Mouse (Mus musculus) embryonic facial prominence, embryonic 12.5 days (tissue): ENCODE measurements around the gene Tmem176a. TPM values are rescaled to one million over a fixed set of nuclear protein-coding genes. Genes with fewer than 3 reads are reported as not detected.

Experiments used
- ATAC-seq: fragments of 200-750 bp; cut with Nextera tagmentation; 2 replicates; pipeline ENCODE4 v1.8.0; 2017; ENCODE audit not compliant: insufficient number of reproducible peaks, insufficient read depth, low FRiP score, low TSS enrichment
- H3K27ac ChIP-seq: fragments of 300-500 bp; sonication (generic); 2 replicates; pipeline ENCODE4 v1.5.1; 2016; ENCODE audit warnings: mild to moderate bottlenecking
- H3K27me3 ChIP-seq: fragments of 300-500 bp; sonication (generic); 2 replicates; pipeline ENCODE4 v1.6.1; 2016; ENCODE audit warnings: mild to moderate bottlenecking, moderate library complexity
- H3K36me3 ChIP-seq: fragments of 300-500 bp; sonication (generic); 2 replicates; pipeline ENCODE4 v1.6.1; 2016; ENCODE audit warnings: mild to moderate bottlenecking
- H3K4me1 ChIP-seq: fragments of 300-500 bp; sonication (generic); 2 replicates; pipeline ENCODE4 v1.6.1; 2016
- H3K4me2 ChIP-seq: fragments of 300-500 bp; sonication (generic); replicated peaks from 2 replicates; pipeline ENCODE4 v1.6.1; 2016; ENCODE audit warnings: mild to moderate bottlenecking, moderate library complexity
- H3K4me3 ChIP-seq: fragments of 300-500 bp; sonication (generic); 2 replicates; pipeline ENCODE4 v1.5.1; 2016; ENCODE audit warnings: mild to moderate bottlenecking
- H3K9ac ChIP-seq: fragments of 300-500 bp; sonication (generic); 2 replicates; pipeline ENCODE4 v1.6.1; 2016; ENCODE audit warnings: mild to moderate bottlenecking, moderate library complexity
- H3K9me3 ChIP-seq: fragments of 300-500 bp; sonication (generic); 2 replicates; pipeline ENCODE4 v1.6.1; 2016; ENCODE audit warnings: mild to moderate bottlenecking, moderate library complexity
- WGBS: fragments of 180-500 bp; shearing (Covaris S2); methylation state at CpG from one replicate; pipeline ENCODE4 v1.1.7; 2016; 5-methylcytosine and 5-hydroxymethylcytosine counted together
- polyA plus RNA-seq: library from polyadenylated mRNA; unstranded; fragments of >200 nt; fragmentation: Nextera tagmentation; extraction: Ambion mirVana; gene quantifications from 2 replicates; pipeline ENCODE4 v1.2.1, GENCODE M21; 2016

Gene Tmem176a
- polyA plus RNA-seq, 1 experiment from 2014 or later: 44.0 TPM

DNA sequence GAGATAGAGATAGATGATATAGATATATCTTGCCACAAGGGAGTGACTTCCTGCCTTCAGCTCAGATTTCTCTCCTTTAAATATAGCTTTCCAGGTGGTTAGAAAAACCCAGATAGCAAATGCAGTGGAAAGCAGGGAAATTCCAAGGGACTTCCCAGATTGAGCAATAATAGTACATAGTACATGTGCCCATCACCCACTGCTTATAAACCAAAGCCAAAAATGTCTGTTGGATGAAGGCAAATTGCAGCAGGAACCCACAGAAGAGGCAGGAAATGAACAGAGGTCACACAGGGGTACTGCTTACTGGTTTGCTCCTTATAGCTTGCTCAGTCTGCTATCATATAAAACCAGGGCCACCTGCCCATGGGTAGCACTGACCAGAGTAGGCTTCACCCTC is 11.1 kb upstream of the Tmem176a start:
- H3K4me2 ChIP-seq: no peak overlapping the region
- H3K4me1 ChIP-seq: no peaks in the 10 kb centered on the region
- no peak overlapping the region for H3K4me3 ChIP-seq
- H3K27me3 ChIP-seq: no peaks in the 10 kb centered on the region
- peaks cover 23% of the 10 kb centered on the region for H3K36me3 ChIP-seq
- H3K9me3 ChIP-seq: no peaks in the 10 kb centered on the region
- H3K9ac ChIP-seq: no peak overlapping the region
- no peak for ATAC-seq
- no peak overlapping the region for H3K27ac ChIP-seq

- WGBS: 71% methylated on average over 1 of the region's 1 CpGs
- no peak overlapping the region for H3K4me2 ChIP-seq
- no peaks in the 10 kb centered on the region for H3K4me1 ChIP-seq
- H3K36me3 ChIP-seq: peaks cover 29% of the 10 kb centered on the region
- ATAC-seq: no peak
- H3K27me3 ChIP-seq: no peaks in the 10 kb centered on the region
- H3K27ac ChIP-seq: no peak overlapping the region
- no peak overlapping the region for H3K9ac ChIP-seq
- no peak overlapping the region for H3K4me3 ChIP-seq
- no peaks in the 10 kb centered on the region for H3K9me3 ChIP-seq
Measured at GRCm38 (mm10) chr6:48830241-48830640, 10.5 kb upstream of the Tmem176a start.

DNA sequence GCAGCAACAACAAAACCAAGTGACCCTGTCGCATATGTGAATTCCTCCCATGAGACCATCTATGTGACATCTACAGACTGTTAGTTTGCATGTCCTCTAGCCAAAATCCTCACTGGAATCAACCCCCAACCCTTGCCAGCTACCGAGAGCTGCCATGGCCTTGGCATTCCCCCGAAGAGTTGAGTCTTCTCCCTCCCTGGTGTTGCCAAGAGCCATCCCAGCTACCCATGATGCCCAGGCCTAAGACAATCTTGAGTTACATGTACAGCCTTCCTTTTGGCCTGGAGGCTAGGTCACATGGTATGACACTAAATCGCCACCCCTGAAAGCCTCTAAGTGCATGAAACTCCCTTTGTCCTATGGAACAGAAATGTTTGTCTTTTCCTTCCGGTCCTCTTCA is 9.6 kb upstream of the Tmem176a start:
- H3K9me3 ChIP-seq: no peaks in the 10 kb centered on the region
- no peak overlapping the region for H3K4me2 ChIP-seq
- H3K36me3 ChIP-seq: peaks cover 38% of the 10 kb centered on the region
- no peaks in the 10 kb centered on the region for H3K27me3 ChIP-seq
- 82% methylated on average over 5 of the region's 5 CpGs for WGBS
- no peak overlapping the region for H3K27ac ChIP-seq
- H3K9ac ChIP-seq: no peak overlapping the region
- no peaks in the 10 kb centered on the region for H3K4me1 ChIP-seq
- ATAC-seq: no peak
- no peak overlapping the region for H3K4me3 ChIP-seq

DNA sequence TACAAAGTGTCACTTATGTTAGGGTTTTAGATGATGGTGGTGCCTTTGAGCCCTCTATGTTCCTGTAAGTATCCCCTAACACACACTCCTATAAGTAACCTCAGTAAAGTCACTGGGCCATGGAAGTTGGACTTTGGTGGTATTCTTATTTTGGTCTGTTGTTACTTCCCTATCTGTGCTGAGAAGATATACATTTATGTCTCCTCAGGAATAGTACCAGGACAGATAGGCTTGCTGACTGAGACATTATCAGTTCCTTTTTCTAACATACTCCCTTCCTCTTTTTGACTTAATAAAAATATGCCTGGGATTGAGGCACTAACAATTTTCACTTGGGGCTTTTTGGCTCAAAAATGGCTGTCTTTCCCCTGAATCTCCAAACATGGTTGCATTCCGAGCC is 8.3 kb upstream of the Tmem176a start:
- Histone ChIP-seq H3K4me1 (no peaks in the 10 kb centered on the region), H3K9me3 (no peaks in the 10 kb centered on the region), H3K27me3 (no peaks in the 10 kb centered on the region), H3K9ac (no peak overlapping the region), H3K4me3 (no peak overlapping the region), H3K4me2 (no peak overlapping the region), H3K36me3 (peaks cover 49% of the 10 kb centered on the region), H3K27ac (no peak overlapping the region)
- WGBS: 88% methylated on average over 1 of the region's 1 CpGs
- ATAC-seq: no peak

DNA sequence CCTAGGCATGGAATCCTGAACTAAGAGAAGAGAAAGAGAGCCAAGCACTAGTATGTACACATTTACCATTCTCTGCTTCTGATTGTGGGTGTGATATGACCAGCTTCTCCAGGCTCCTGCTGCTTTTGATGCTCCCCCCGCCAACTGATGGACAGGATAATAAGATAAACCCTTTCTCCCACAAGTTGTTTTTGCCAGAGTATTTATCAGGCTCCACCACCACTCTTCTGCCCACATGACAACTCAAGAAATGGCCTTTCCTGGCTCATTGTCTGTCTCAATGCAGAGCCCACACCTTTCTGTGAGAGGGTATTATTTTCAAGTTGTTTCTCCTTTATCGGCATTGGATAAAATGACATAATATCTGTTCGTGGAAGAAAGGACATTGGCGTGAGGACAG is 7.2 kb upstream of the Tmem176a start:
- Histone ChIP-seq H3K9ac (no peak overlapping the region), H3K36me3 (peaks cover 55% of the 10 kb centered on the region), H3K9me3 (no peaks in the 10 kb centered on the region), H3K27ac (no peak overlapping the region), H3K4me3 (no peak overlapping the region), H3K27me3 (no peaks in the 10 kb centered on the region), H3K4me1 (no peaks in the 10 kb centered on the region), H3K4me2 (no peak overlapping the region)
- ATAC-seq: no peak
- 96% methylated on average over 4 of the region's 4 CpGs for WGBS

DNA sequence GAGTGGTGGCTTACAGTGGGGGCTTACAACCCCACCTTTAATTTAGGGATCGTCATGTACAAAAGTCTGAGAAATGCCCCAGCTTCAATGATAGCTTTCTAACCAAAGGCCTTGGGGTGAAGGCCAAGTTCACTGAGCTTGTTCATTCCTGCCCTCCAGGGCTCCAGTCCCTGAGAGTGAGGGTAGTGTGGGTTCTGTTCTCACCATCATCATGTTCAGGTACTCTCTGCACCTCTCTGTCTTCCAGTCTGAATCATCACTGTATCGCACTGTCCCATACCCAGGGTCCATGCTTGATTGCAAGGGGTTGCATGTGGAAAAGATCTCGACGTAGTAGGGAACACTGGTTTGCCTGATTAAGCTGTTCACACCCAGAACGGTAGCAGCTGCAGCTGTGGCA is 5.5 kb upstream of the Tmem176a start:
- 83% methylated on average over 5 of the region's 5 CpGs for WGBS
- H3K9me3 ChIP-seq: no peaks in the 10 kb centered on the region
- no peak overlapping the region for H3K27ac ChIP-seq
- no peaks in the 10 kb centered on the region for H3K27me3 ChIP-seq
- H3K9ac ChIP-seq: no peak overlapping the region
- no peak overlapping the region for H3K4me2 ChIP-seq
- H3K4me3 ChIP-seq: no peak overlapping the region
- H3K4me1 ChIP-seq: peaks cover 13% of the 10 kb centered on the region; the same call in 1 of the 2 replicates
- H3K36me3 ChIP-seq: peaks cover 55% of the 10 kb centered on the region
- ATAC-seq: no peak

DNA sequence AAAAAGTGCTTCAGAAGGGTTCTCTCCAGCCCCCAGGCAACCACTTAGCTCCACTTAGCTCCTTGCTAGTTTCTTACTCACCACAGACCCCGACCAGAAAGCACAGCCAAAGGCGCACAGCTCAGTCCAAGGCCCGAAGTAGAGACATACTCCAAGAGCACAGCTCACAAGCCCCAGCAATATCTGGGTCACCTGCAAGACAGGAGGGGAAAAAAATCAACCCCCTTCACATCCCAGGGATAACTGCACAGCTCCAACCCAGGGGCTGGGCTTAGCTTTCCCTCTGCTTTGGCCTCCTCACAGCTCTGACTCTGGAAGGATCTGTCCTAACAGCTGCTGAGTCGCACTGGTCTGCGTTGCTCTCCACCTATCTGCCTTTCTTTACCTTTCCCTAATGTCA is 4.6 kb upstream of the Tmem176a start:
- Histone ChIP-seq H3K4me2 (no peak overlapping the region), H3K4me3 (no peak overlapping the region), H3K27ac (no peak overlapping the region), H3K9me3 (no peaks in the 10 kb centered on the region), H3K4me1 (peaks cover 19% of the 10 kb centered on the region), H3K27me3 (no peaks in the 10 kb centered on the region), H3K36me3 (peaks cover 55% of the 10 kb centered on the region), H3K9ac (no peak overlapping the region)
- WGBS: 82% methylated on average over 5 of the region's 5 CpGs
- ATAC-seq: no peak

- no peaks in the 10 kb centered on the region for H3K27me3 ChIP-seq
- no peaks in the 10 kb centered on the region for H3K9me3 ChIP-seq
- 80% methylated on average over 7 of the region's 7 CpGs for WGBS
- H3K36me3 ChIP-seq: peaks cover 53% of the 10 kb centered on the region
- ATAC-seq: no peak
- no peak overlapping the region for H3K4me2 ChIP-seq
- no peak overlapping the region for H3K27ac ChIP-seq
- H3K4me1 ChIP-seq: peaks cover 31% of the 10 kb centered on the region
- H3K9ac ChIP-seq: no peak overlapping the region
- no peak overlapping the region for H3K4me3 ChIP-seq
Measured at GRCm38 (mm10) chr6:48837516-48837915, 3.2 kb upstream of the Tmem176a start.

- H3K4me1 ChIP-seq: peaks cover 31% of the 10 kb centered on the region
- H3K27me3 ChIP-seq: no peaks in the 10 kb centered on the region
- H3K9ac ChIP-seq: no peak overlapping the region
- no peaks in the 10 kb centered on the region for H3K9me3 ChIP-seq
- H3K36me3 ChIP-seq: peaks cover 50% of the 10 kb centered on the region
- H3K27ac ChIP-seq: no peak overlapping the region
- peak overlapping the region; percentile 66; the same call in 1 of the 2 replicates for H3K4me2 ChIP-seq
- H3K4me3 ChIP-seq: 0 out of 2 replicates have a peak overlapping the region, but pooled peaks have one; percentile 3
- 79% methylated on average over 6 of the region's 6 CpGs for WGBS
- ATAC-seq: no peak
Measured at GRCm38 (mm10) chr6:48838321-48839080, 2.2 kb upstream of the Tmem176a start.

GRCm38 (mm10) chr6:48840973-48841625 is 380 bp downstream of the Tmem176a start, which contains the start of gene Tmem176b:
Gene Tmem176b, minus strand, starts transcription at chr6:48841496.
- 11% methylated on average over 6 of the region's 6 CpGs for WGBS
- peak within 1 kb of the TSS; percentile 60 for H3K9ac ChIP-seq
- H3K36me3 ChIP-seq: peaks cover 40% of the 10 kb centered on the region
- peaks cover 31% of the 10 kb centered on the region for H3K4me1 ChIP-seq
- peak within 1 kb of the TSS; percentile 44 for H3K4me3 ChIP-seq
- H3K27me3 ChIP-seq: no peaks in the 10 kb centered on the region
- ATAC-seq: peak; percentile 90
- H3K27ac ChIP-seq: peak within 1 kb of the TSS; percentile 91
- H3K9me3 ChIP-seq: no peaks in the 10 kb centered on the region
- peak within 1 kb of the TSS; percentile 66 for H3K4me2 ChIP-seq

DNA sequence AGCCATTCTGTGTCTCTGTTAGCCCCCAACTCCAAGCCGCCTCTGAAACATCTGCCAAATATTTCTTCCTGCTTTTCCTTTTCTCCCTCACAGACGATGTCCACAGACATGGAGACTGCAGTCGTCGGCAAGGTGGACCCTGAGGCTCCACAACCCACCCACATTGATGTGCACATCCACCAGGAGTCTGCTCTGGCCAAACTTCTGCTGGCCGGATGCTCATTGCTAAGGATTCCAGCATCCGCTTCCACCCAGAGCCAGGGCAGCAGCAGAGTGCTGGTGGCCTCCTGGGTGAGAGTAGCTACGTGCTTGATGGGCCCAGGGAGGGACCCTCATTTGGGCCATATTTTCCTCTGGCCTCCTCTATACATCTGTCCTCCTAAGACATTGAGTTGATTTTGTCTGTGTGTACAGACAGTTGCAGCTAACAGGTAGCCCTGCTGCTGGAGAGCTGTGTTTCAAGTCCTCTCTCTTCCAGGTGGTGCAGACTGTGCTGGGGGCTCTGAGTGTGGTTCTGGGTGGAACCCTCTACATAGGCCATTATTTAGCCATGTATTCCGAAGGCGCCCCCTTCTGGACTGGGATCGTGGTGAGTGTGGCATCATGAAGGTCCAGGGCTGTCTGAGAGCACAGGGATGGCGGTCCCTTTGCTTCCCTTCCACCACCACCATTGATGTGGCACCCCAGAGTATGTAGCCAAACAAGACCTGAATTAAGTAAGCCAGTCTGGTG is 1.6 kb downstream of the Tmem176a start:
- ATAC-seq: no peak
- Histone ChIP-seq H3K4me3 (peak overlapping the region; percentile 44), H3K27me3 (no peaks in the 10 kb centered on the region), H3K36me3 (peaks cover 29% of the 10 kb centered on the region), H3K9ac (peak overlapping the region; percentile 24; the same call in 1 of the 2 replicates), H3K4me1 (peaks cover 31% of the 10 kb centered on the region), H3K4me2 (peak overlapping the region; percentile 66), H3K27ac (no peak overlapping the region), H3K9me3 (no peaks in the 10 kb centered on the region)
- 64% methylated on average over 11 of the region's 11 CpGs for WGBS
